Mouse (Mus musculus): Measurements from ENCODE around the gene H2-Ab1.
"Not testable (repeated sequence)": the region's sequence is repeated elsewhere in the genome, so short reads cannot be mapped to it uniquely, and the experiment has no call there.

GRCm38 (mm10) chr17:34220401-34220800 lies 37.1 kb upstream of the H2-Ab1 start:
- TF ChIP-seq MAX (IDR thresholded peaks at IDR 0.05; ENCODE audit: low read depth); SRF (IDR thresholded peaks at IDR 0.05; ENCODE audit: control insufficient read depth, insufficient read length, low read depth); POLR2A (IDR thresholded peaks at IDR 0.05; ENCODE audit: insufficient read length, low read depth); TCF12 (IDR thresholded peaks at IDR 0.05; ENCODE audit: insufficient read depth, poor library complexity, severe bottlenecking); E2F4 (IDR thresholded peaks at IDR 0.05; ENCODE audit: insufficient read depth); POLR2AphosphoS2 (IDR thresholded peaks at IDR 0.05; ENCODE audit: insufficient read length, low read depth); MYOG (IDR thresholded peaks at IDR 0.05; ENCODE audit: control insufficient read depth in 1 of 3, insufficient read depth in 1 of 3, insufficient read length in 2 of 3, low read depth in 2 of 3): not testable (repeated sequence)

All from myocyte (in vitro differentiated cells).